Mouse (Mus musculus): Measurements from ENCODE around the gene Irf2bpl. TPM values are rescaled to one million over a fixed set of nuclear protein-coding genes. Genes with fewer than 3 reads are reported as not detected.
A peak's percentile ranks its signal among the peaks of the same experiment; 100 is the strongest.

The Irf2bpl gene
- polyA plus RNA-seq, 1 experiment from 2014 or later: 2.3 TPM

GRCm38 (mm10) chr12:86903828-86904806 lies 19.5 kb upstream of the Irf2bpl start:
- H3K27me3 ChIP-seq (ENCODE audit: control insufficient read depth, insufficient read depth, low read depth, low read length): no peaks in the 10 kb centered on the region
- H3K36me3 ChIP-seq (ENCODE audit: control insufficient read depth, insufficient read depth): no peaks in the 10 kb centered on the region
- H3K4me1 ChIP-seq (ENCODE audit: control insufficient read depth, low read depth, low read length): peaks cover 6% of the 10 kb centered on the region
- no peaks in the 10 kb centered on the region for H3K9me3 ChIP-seq (replicated peaks; ENCODE audit: control insufficient read depth, low read length)
- 76% methylated on average over 11 of the region's 11 CpGs for WGBS (ENCODE audit: insufficient replicate concordance)
- H3K27ac ChIP-seq (ENCODE audit: low read length): no peak overlapping the region
- no peak for ATAC-seq (ENCODE audit: low read depth)
- H3K9ac ChIP-seq (ENCODE audit: low read depth, low read length): no peak overlapping the region
- no peak overlapping the region for H3K4me3 ChIP-seq (ENCODE audit: low read depth, low read length)
- no peak overlapping the region for H3K4me2 ChIP-seq (ENCODE audit: low read depth, low read length)

- H3K27ac ChIP-seq (ENCODE audit: low read length): no peak overlapping the region
- 63% methylated on average over 11 of the region's 11 CpGs for WGBS (ENCODE audit: insufficient replicate concordance)
- H3K9ac ChIP-seq (ENCODE audit: low read depth, low read length): no peak overlapping the region
Measured at GRCm38 (mm10) chr12:86899461-86900179, 15.0 kb upstream of the Irf2bpl start.

GRCm38 (mm10) chr12:86898448-86898847 lies 13.8 kb upstream of the Irf2bpl start:
- Histone ChIP-seq H3K27me3 (ENCODE audit: control insufficient read depth, insufficient read depth, low read depth, low read length) (no peaks in the 10 kb centered on the region), H3K4me1 (ENCODE audit: control insufficient read depth, low read depth, low read length) (peaks cover 33% of the 10 kb centered on the region), H3K36me3 (ENCODE audit: control insufficient read depth, insufficient read depth) (no peaks in the 10 kb centered on the region), H3K9ac (ENCODE audit: low read depth, low read length) (no peak overlapping the region), H3K9me3 (replicated peaks; ENCODE audit: control insufficient read depth, low read length) (no peaks in the 10 kb centered on the region), H3K4me3 (ENCODE audit: low read depth, low read length) (no peak overlapping the region), H3K27ac (ENCODE audit: low read length) (no peak overlapping the region), H3K4me2 (ENCODE audit: low read depth, low read length) (no peak overlapping the region)
- 58% methylated on average over 3 of the region's 3 CpGs for WGBS (ENCODE audit: insufficient replicate concordance)
- ATAC-seq (ENCODE audit: low read depth): no peak

More at GRCm38 (mm10) chr12:86899461-86900179, 15.0 kb upstream of the Irf2bpl start:
- Histone ChIP-seq H3K27me3 (ENCODE audit: control insufficient read depth, insufficient read depth, low read depth, low read length) (no peaks in the 10 kb centered on the region), H3K4me3 (ENCODE audit: low read depth, low read length) (no peak overlapping the region), H3K4me1 (ENCODE audit: control insufficient read depth, low read depth, low read length) (peaks cover 27% of the 10 kb centered on the region), H3K9me3 (replicated peaks; ENCODE audit: control insufficient read depth, low read length) (no peaks in the 10 kb centered on the region), H3K36me3 (ENCODE audit: control insufficient read depth, insufficient read depth) (no peaks in the 10 kb centered on the region), H3K4me2 (ENCODE audit: low read depth, low read length) (no peak overlapping the region)
- ATAC-seq (ENCODE audit: low read depth): no peak

- 66% methylated on average over 7 of the region's 7 CpGs for WGBS (ENCODE audit: insufficient replicate concordance)
- Histone ChIP-seq H3K4me3 (ENCODE audit: low read depth, low read length) (no peak overlapping the region), H3K27ac (ENCODE audit: low read length) (0 out of 2 replicates have a peak overlapping the region, but pooled peaks have one; percentile 61), H3K9me3 (replicated peaks; ENCODE audit: control insufficient read depth, low read length) (no peaks in the 10 kb centered on the region), H3K9ac (ENCODE audit: low read depth, low read length) (no peak overlapping the region), H3K4me2 (ENCODE audit: low read depth, low read length) (no peak overlapping the region), H3K4me1 (ENCODE audit: control insufficient read depth, low read depth, low read length) (peaks cover 39% of the 10 kb centered on the region), H3K27me3 (ENCODE audit: control insufficient read depth, insufficient read depth, low read depth, low read length) (no peaks in the 10 kb centered on the region), H3K36me3 (ENCODE audit: control insufficient read depth, insufficient read depth) (no peaks in the 10 kb centered on the region)
- no peak for ATAC-seq (ENCODE audit: low read depth)
Measured at GRCm38 (mm10) chr12:86897769-86898273, 13.2 kb upstream of the Irf2bpl start.

GRCm38 (mm10) chr12:86896921-86897512 lies 12.4 kb upstream of the Irf2bpl start:
- Histone ChIP-seq H3K4me1 (ENCODE audit: control insufficient read depth, low read depth, low read length) (peaks cover 46% of the 10 kb centered on the region), H3K27ac (ENCODE audit: low read length) (peak overlapping the region; percentile 61), H3K36me3 (ENCODE audit: control insufficient read depth, insufficient read depth) (no peaks in the 10 kb centered on the region), H3K9ac (ENCODE audit: low read depth, low read length) (no peak overlapping the region), H3K4me2 (ENCODE audit: low read depth, low read length) (peak overlapping the region; percentile 18; the same call in 1 of the 2 replicates), H3K4me3 (ENCODE audit: low read depth, low read length) (no peak overlapping the region), H3K27me3 (ENCODE audit: control insufficient read depth, insufficient read depth, low read depth, low read length) (peaks cover under 1% of the 10 kb centered on the region), H3K9me3 (replicated peaks; ENCODE audit: control insufficient read depth, low read length) (no peaks in the 10 kb centered on the region)
- ATAC-seq (ENCODE audit: low read depth): no peak
- 21% methylated on average over 7 of the region's 7 CpGs for WGBS (ENCODE audit: insufficient replicate concordance)

GRCm38 (mm10) chr12:86896441-86896890 lies 11.9 kb upstream of the Irf2bpl start:
- ATAC-seq (ENCODE audit: low read depth): no peak
- 46% methylated on average over 7 of the region's 7 CpGs for WGBS (ENCODE audit: insufficient replicate concordance)
- peaks cover 6% of the 10 kb centered on the region for H3K27me3 ChIP-seq (ENCODE audit: control insufficient read depth, insufficient read depth, low read depth, low read length)
- H3K36me3 ChIP-seq (ENCODE audit: control insufficient read depth, insufficient read depth): no peaks in the 10 kb centered on the region
- no peak overlapping the region for H3K4me2 ChIP-seq (ENCODE audit: low read depth, low read length)
- H3K4me1 ChIP-seq (ENCODE audit: control insufficient read depth, low read depth, low read length): peaks cover 49% of the 10 kb centered on the region
- peak overlapping the region; percentile 61 for H3K27ac ChIP-seq (ENCODE audit: low read length)
- no peaks in the 10 kb centered on the region for H3K9me3 ChIP-seq (replicated peaks; ENCODE audit: control insufficient read depth, low read length)
- no peak overlapping the region for H3K9ac ChIP-seq (ENCODE audit: low read depth, low read length)
- H3K4me3 ChIP-seq (ENCODE audit: low read depth, low read length): no peak overlapping the region

GRCm38 (mm10) chr12:86895703-86896409 lies 11.3 kb upstream of the Irf2bpl start:
- no peak overlapping the region for H3K4me2 ChIP-seq (ENCODE audit: low read depth, low read length)
- no peaks in the 10 kb centered on the region for H3K9me3 ChIP-seq (replicated peaks; ENCODE audit: control insufficient read depth, low read length)
- H3K27me3 ChIP-seq (ENCODE audit: control insufficient read depth, insufficient read depth, low read depth, low read length): peaks cover 7% of the 10 kb centered on the region
- 55% methylated on average over 3 of the region's 4 CpGs for WGBS (ENCODE audit: insufficient replicate concordance)
- H3K27ac ChIP-seq (ENCODE audit: low read length): peak overlapping the region; percentile 93
- no peak for ATAC-seq (ENCODE audit: low read depth)
- no peaks in the 10 kb centered on the region for H3K36me3 ChIP-seq (ENCODE audit: control insufficient read depth, insufficient read depth)
- H3K4me1 ChIP-seq (ENCODE audit: control insufficient read depth, low read depth, low read length): peaks cover 52% of the 10 kb centered on the region
- no peak overlapping the region for H3K4me3 ChIP-seq (ENCODE audit: low read depth, low read length)
- H3K9ac ChIP-seq (ENCODE audit: low read depth, low read length): no peak overlapping the region

GRCm38 (mm10) chr12:86894841-86895428 lies 10.3 kb upstream of the Irf2bpl start:
- peaks cover 7% of the 10 kb centered on the region for H3K27me3 ChIP-seq (ENCODE audit: control insufficient read depth, insufficient read depth, low read depth, low read length)
- peak overlapping the region; percentile 61 for H3K9ac ChIP-seq (ENCODE audit: low read depth, low read length)
- H3K9me3 ChIP-seq (replicated peaks; ENCODE audit: control insufficient read depth, low read length): no peaks in the 10 kb centered on the region
- peak overlapping the region; percentile 56 for H3K4me3 ChIP-seq (ENCODE audit: low read depth, low read length)
- no peak for ATAC-seq (ENCODE audit: low read depth)
- peak overlapping the region; percentile 93 for H3K27ac ChIP-seq (ENCODE audit: low read length)
- H3K36me3 ChIP-seq (ENCODE audit: control insufficient read depth, insufficient read depth): no peaks in the 10 kb centered on the region
- peak overlapping the region; percentile 69 for H3K4me2 ChIP-seq (ENCODE audit: low read depth, low read length)
- H3K4me1 ChIP-seq (ENCODE audit: control insufficient read depth, low read depth, low read length): peaks cover 59% of the 10 kb centered on the region
- WGBS (ENCODE audit: insufficient replicate concordance): 3% methylated on average over 12 of the region's 12 CpGs
